Mouse (Mus musculus): ENCODE results near the gene Cst8. TPM values are rescaled to one million over a fixed set of nuclear protein-coding genes. Genes with fewer than 3 reads are reported as not detected.

The Cst8 gene
- total RNA-seq, 2 experiments from 2014 or later = not detected

Other genes starting within 250 kb of the Cst8 start
- gene Nxt1, start 126.2 kb upstream of the Cst8 start, total RNA-seq (2015) = 109 and 113 TPM in 2 replicates
- gene Nxt1, start 126.2 kb upstream of the Cst8 start, total RNA-seq (2017) = 48.6 and 50.6 TPM in 2 replicates
- 15.4 and 16.1 TPM in 2 replicates for gene Gzf1, start 117.8 kb upstream of the Cst8 start, total RNA-seq (2015)
- 18.7 and 20.9 TPM in 2 replicates for gene Gzf1, start 117.8 kb upstream of the Cst8 start, total RNA-seq (2017)
- 0.64 and 0.81 TPM in 2 replicates for gene Napb, start 66.3 kb upstream of the Cst8 start, total RNA-seq (2015)
- gene Napb, start 66.3 kb upstream of the Cst8 start, total RNA-seq (2017) = 0.37 and 0.84 TPM in 2 replicates
- not detected in 2 replicates for gene Cstl1, start 48.4 kb upstream of the Cst8 start, total RNA-seq (2015)
- gene Cstl1, start 48.4 kb upstream of the Cst8 start, total RNA-seq (2017) = not detected in 2 replicates
- gene Cst11, start 27.3 kb upstream of the Cst8 start, total RNA-seq (2015) = not detected in 2 replicates
- gene Cst11, start 27.3 kb upstream of the Cst8 start, total RNA-seq (2017) = not detected in 2 replicates
- not detected in 2 replicates for gene 8030411F24Rik, start 16.8 kb upstream of the Cst8 start, total RNA-seq (2015)
- gene 8030411F24Rik, start 16.8 kb upstream of the Cst8 start, total RNA-seq (2017) = not detected in 2 replicates
- not detected in 2 replicates for gene Cst12, start 9.4 kb upstream of the Cst8 start, total RNA-seq (2015)
- not detected in 2 replicates for gene Cst12, start 9.4 kb upstream of the Cst8 start, total RNA-seq (2017)
- not detected in 2 replicates for gene Cst13, start 21.3 kb downstream of the Cst8 start, total RNA-seq (2015)
- not detected in 2 replicates for gene Cst13, start 21.3 kb downstream of the Cst8 start, total RNA-seq (2017)
- gene Cst9, start 36.4 kb downstream of the Cst8 start, total RNA-seq (2015) = not detected in 2 replicates
- not detected in 2 replicates for gene Cst9, start 36.4 kb downstream of the Cst8 start, total RNA-seq (2017)
- not detected in 2 replicates for gene 9230104L09Rik, start 66.3 kb downstream of the Cst8 start, total RNA-seq (2015)
- gene 9230104L09Rik, start 66.3 kb downstream of the Cst8 start, total RNA-seq (2017) = not detected in 2 replicates
- 423 and 485 TPM in 2 replicates for gene Cst3, start 76.9 kb downstream of the Cst8 start, total RNA-seq (2015)
- gene Cst3, start 76.9 kb downstream of the Cst8 start, total RNA-seq (2017) = 377 and 496 TPM in 2 replicates
- gene Gm1330, start 204.5 kb downstream of the Cst8 start, total RNA-seq (2015) = not detected in 2 replicates
- gene Gm1330, start 204.5 kb downstream of the Cst8 start, total RNA-seq (2017) = not detected in 2 replicates
- not detected in 2 replicates for gene Gm10750, start 218.5 kb downstream of the Cst8 start, total RNA-seq (2015)
- gene Gm10750, start 218.5 kb downstream of the Cst8 start, total RNA-seq (2017) = not detected in 2 replicates